Mouse (Mus musculus): ENCODE measurements around the gene Gdpd1. TPM values are rescaled to one million over a fixed set of nuclear protein-coding genes. Genes with fewer than 3 reads are reported as not detected.

Gdpd1 gene
- polyA plus RNA-seq (2015; fragmentation: Nextera tagmentation; extraction: Ambion mirVana) = 25.6 and 25.7 TPM in 2 replicates

GRCm38 (mm10) chr11:87073866-87074440, at the start of gene Gdpd1:
TSS of gene Gdpd1 (minus strand) at chr11:87074062.
- peak; percentile 97 for ATAC-seq (ENCODE audit: low FRiP score, low TSS enrichment)
- under 1% methylated on average over 43 of the region's 43 CpGs for WGBS
- peak within 1 kb of the TSS; percentile 60 for H3K27ac ChIP-seq (ENCODE audit: low read length)
- H3K9ac ChIP-seq (replicated peaks; ENCODE audit: low read length) = peak within 1 kb of the TSS; percentile 74
- peaks cover 12% of the 10 kb centered on the region for H3K36me3 ChIP-seq (ENCODE audit: insufficient read depth, low read length)
- H3K4me1 ChIP-seq (ENCODE audit: insufficient read depth, low read length) = peaks cover 7% of the 10 kb centered on the region
- peak within 1 kb of the TSS; percentile 86 for H3K4me2 ChIP-seq (replicated peaks; ENCODE audit: low read depth, low read length)
- H3K9me3 ChIP-seq (ENCODE audit: low read length) = no peaks in the 10 kb centered on the region
- no peaks in the 10 kb centered on the region for H3K27me3 ChIP-seq (ENCODE audit: insufficient read depth, low read length)
- peak within 1 kb of the TSS; percentile 56 for H3K4me3 ChIP-seq (ENCODE audit: low read length)

GRCm38 (mm10) chr11:87121864-87122263, 48.0 kb upstream of the Gdpd1 start:
- Histone ChIP-seq H3K4me2 (replicated peaks; ENCODE audit: low read depth, low read length) (no peak overlapping the region), H3K27ac (ENCODE audit: low read length) (no peak overlapping the region), H3K4me1 (ENCODE audit: insufficient read depth, low read length) (peaks cover 11% of the 10 kb centered on the region), H3K27me3 (ENCODE audit: insufficient read depth, low read length) (no peaks in the 10 kb centered on the region), H3K36me3 (ENCODE audit: insufficient read depth, low read length) (peaks cover 55% of the 10 kb centered on the region), H3K9me3 (ENCODE audit: low read length) (no peaks in the 10 kb centered on the region), H3K4me3 (ENCODE audit: low read length) (no peak overlapping the region), H3K9ac (replicated peaks; ENCODE audit: low read length) (no peak overlapping the region)
- ATAC-seq (ENCODE audit: low FRiP score, low TSS enrichment) = no peak
- 82% methylated on average over 8 of the region's 8 CpGs for WGBS

- peak overlapping the region; percentile 99 for H3K4me3 ChIP-seq (ENCODE audit: low read length)
- no peaks in the 10 kb centered on the region for H3K9me3 ChIP-seq (ENCODE audit: low read length)
- peak overlapping the region; percentile 94 for H3K9ac ChIP-seq (replicated peaks; ENCODE audit: low read length)
- peak overlapping the region; percentile 69 for H3K4me2 ChIP-seq (replicated peaks; ENCODE audit: low read depth, low read length)
- 5% methylated on average over 9 of the region's 9 CpGs for WGBS
- H3K27ac ChIP-seq (ENCODE audit: low read length) = peak overlapping the region; percentile 99
- peaks cover 16% of the 10 kb centered on the region for H3K36me3 ChIP-seq (ENCODE audit: insufficient read depth, low read length)
- ATAC-seq (ENCODE audit: low FRiP score, low TSS enrichment) = no peak
- peaks cover 17% of the 10 kb centered on the region for H3K4me1 ChIP-seq (ENCODE audit: insufficient read depth, low read length)
- no peaks in the 10 kb centered on the region for H3K27me3 ChIP-seq (ENCODE audit: insufficient read depth, low read length)
These were observed 36.5 kb upstream of the Gdpd1 start for GRCm38 (mm10) chr11:87110172-87110909.

GRCm38 (mm10) chr11:87109519-87110171, 35.8 kb upstream of the Gdpd1 start:
- Histone ChIP-seq H3K36me3 (ENCODE audit: insufficient read depth, low read length) (peaks cover 19% of the 10 kb centered on the region), H3K4me1 (ENCODE audit: insufficient read depth, low read length) (peaks cover 17% of the 10 kb centered on the region), H3K4me3 (ENCODE audit: low read length) (peak overlapping the region; percentile 99), H3K27me3 (ENCODE audit: insufficient read depth, low read length) (no peaks in the 10 kb centered on the region), H3K9ac (replicated peaks; ENCODE audit: low read length) (peak overlapping the region; percentile 94), H3K27ac (ENCODE audit: low read length) (peak overlapping the region; percentile 99), H3K9me3 (ENCODE audit: low read length) (no peaks in the 10 kb centered on the region), H3K4me2 (replicated peaks; ENCODE audit: low read depth, low read length) (peak overlapping the region; percentile 69)
- under 1% methylated on average over 42 of the region's 42 CpGs for WGBS
- ATAC-seq (ENCODE audit: low FRiP score, low TSS enrichment) = no peak

GRCm38 (mm10) chr11:87108755-87109518, 35.1 kb upstream of the Gdpd1 start, which contains the start of gene Ska2:
TSS of gene Ska2 (plus strand) at chr11:87109234.
- peak within 1 kb of the TSS; percentile 99 for H3K4me3 ChIP-seq (ENCODE audit: low read length)
- H3K36me3 ChIP-seq (ENCODE audit: insufficient read depth, low read length) = peaks cover 25% of the 10 kb centered on the region
- H3K9me3 ChIP-seq (ENCODE audit: low read length) = no peaks in the 10 kb centered on the region
- H3K27ac ChIP-seq (ENCODE audit: low read length) = peak within 1 kb of the TSS; percentile 99
- H3K27me3 ChIP-seq (ENCODE audit: insufficient read depth, low read length) = no peaks in the 10 kb centered on the region
- peak within 1 kb of the TSS; percentile 69 for H3K4me2 ChIP-seq (replicated peaks; ENCODE audit: low read depth, low read length)
- WGBS = under 1% methylated on average over 40 of the region's 40 CpGs
- peak; percentile 100 for ATAC-seq (ENCODE audit: low FRiP score, low TSS enrichment)
- H3K4me1 ChIP-seq (ENCODE audit: insufficient read depth, low read length) = peaks cover 17% of the 10 kb centered on the region
- peak within 1 kb of the TSS; percentile 94 for H3K9ac ChIP-seq (replicated peaks; ENCODE audit: low read length)

- Histone ChIP-seq H3K27ac (ENCODE audit: low read length) (peak within 1 kb of the TSS; percentile 99), H3K27me3 (ENCODE audit: insufficient read depth, low read length) (no peaks in the 10 kb centered on the region), H3K4me3 (ENCODE audit: low read length) (peak within 1 kb of the TSS; percentile 99), H3K36me3 (ENCODE audit: insufficient read depth, low read length) (peaks cover 28% of the 10 kb centered on the region), H3K4me1 (ENCODE audit: insufficient read depth, low read length) (peaks cover 17% of the 10 kb centered on the region), H3K9me3 (ENCODE audit: low read length) (no peaks in the 10 kb centered on the region), H3K9ac (replicated peaks; ENCODE audit: low read length) (peak within 1 kb of the TSS; percentile 94), H3K4me2 (replicated peaks; ENCODE audit: low read depth, low read length) (peak within 1 kb of the TSS; percentile 69)
- WGBS = 1% methylated on average over 14 of the region's 14 CpGs
- no peak for ATAC-seq (ENCODE audit: low FRiP score, low TSS enrichment)
These were observed 34.5 kb upstream of the Gdpd1 start, which contains the start of gene Prr11 for GRCm38 (mm10) chr11:87108409-87108754. TSS of gene Prr11 (minus strand) at chr11:87108708.

- WGBS = 48% methylated on average over 2 of the region's 2 CpGs
- no peak for ATAC-seq (ENCODE audit: low FRiP score, low TSS enrichment)
- peak overlapping the region; percentile 76 for H3K4me3 ChIP-seq (ENCODE audit: low read length)
- no peak overlapping the region for H3K9ac ChIP-seq (replicated peaks; ENCODE audit: low read length)
- peak overlapping the region; percentile 74 for H3K4me2 ChIP-seq (replicated peaks; ENCODE audit: low read depth, low read length)
- peaks cover 41% of the 10 kb centered on the region for H3K36me3 ChIP-seq (ENCODE audit: insufficient read depth, low read length)
- no peaks in the 10 kb centered on the region for H3K27me3 ChIP-seq (ENCODE audit: insufficient read depth, low read length)
- H3K9me3 ChIP-seq (ENCODE audit: low read length) = no peaks in the 10 kb centered on the region
- H3K27ac ChIP-seq (ENCODE audit: low read length) = no peak overlapping the region; the same call in 1 of the 2 replicates
- H3K4me1 ChIP-seq (ENCODE audit: insufficient read depth, low read length) = peaks cover 21% of the 10 kb centered on the region
These were observed 13.3 kb upstream of the Gdpd1 start for GRCm38 (mm10) chr11:87087142-87087541.

- H3K9ac ChIP-seq (replicated peaks; ENCODE audit: low read length) = peak within 1 kb of the TSS; percentile 86
- under 1% methylated on average over 43 of the region's 43 CpGs for WGBS
- H3K4me1 ChIP-seq (ENCODE audit: insufficient read depth, low read length) = peaks cover 21% of the 10 kb centered on the region
- H3K27me3 ChIP-seq (ENCODE audit: insufficient read depth, low read length) = no peaks in the 10 kb centered on the region
- H3K9me3 ChIP-seq (ENCODE audit: low read length) = no peaks in the 10 kb centered on the region
- H3K4me3 ChIP-seq (ENCODE audit: low read length) = peak within 1 kb of the TSS; percentile 76
- H3K4me2 ChIP-seq (replicated peaks; ENCODE audit: low read depth, low read length) = peak within 1 kb of the TSS; percentile 74
- ATAC-seq (ENCODE audit: low FRiP score, low TSS enrichment) = peak; percentile 95
- peaks cover 41% of the 10 kb centered on the region for H3K36me3 ChIP-seq (ENCODE audit: insufficient read depth, low read length)
- H3K27ac ChIP-seq (ENCODE audit: low read length) = peak within 1 kb of the TSS; percentile 50; the same call in 1 of the 2 replicates
These were observed 12.6 kb upstream of the Gdpd1 start, which contains the start of gene Smg8 for GRCm38 (mm10) chr11:87086290-87086984. TSS of gene Smg8 (minus strand) at chr11:87086774.

GRCm38 (mm10) chr11:87085461-87085860, 11.6 kb upstream of the Gdpd1 start:
- Histone ChIP-seq H3K4me2 (replicated peaks; ENCODE audit: low read depth, low read length) (peak overlapping the region; percentile 74), H3K27me3 (ENCODE audit: insufficient read depth, low read length) (no peaks in the 10 kb centered on the region), H3K27ac (ENCODE audit: low read length) (no peak overlapping the region), H3K4me1 (ENCODE audit: insufficient read depth, low read length) (peaks cover 21% of the 10 kb centered on the region), H3K36me3 (ENCODE audit: insufficient read depth, low read length) (peaks cover 38% of the 10 kb centered on the region), H3K4me3 (ENCODE audit: low read length) (peak overlapping the region; percentile 76), H3K9ac (replicated peaks; ENCODE audit: low read length) (no peak overlapping the region), H3K9me3 (ENCODE audit: low read length) (no peaks in the 10 kb centered on the region)
- ATAC-seq (ENCODE audit: low FRiP score, low TSS enrichment) = no peak
- WGBS = 90% methylated on average over 13 of the region's 13 CpGs

All from kidney, embryonic 16.5 days (tissue).